Mouse (Mus musculus): Measurements from ENCODE around the gene Dcbld2. TPM values are rescaled to one million over a fixed set of nuclear protein-coding genes. Genes with fewer than 3 reads are reported as not detected.
"Not testable (repeated sequence)": the region's sequence is repeated elsewhere in the genome, so short reads cannot be mapped to it uniquely, and the experiment has no call there.

The Dcbld2 gene
- polyA plus RNA-seq, 1 experiment from 2014 or later, result 6.1 TPM

- Histone ChIP-seq H3K9ac (replicated peaks) (no peak overlapping the region), H3K4me2 (replicated peaks) (no peak overlapping the region), H3K27ac (no peak overlapping the region), H3K4me1 (replicated peaks) (no peaks in the 10 kb centered on the region), H3K9me3 (no peaks in the 10 kb centered on the region), H3K36me3 (peaks cover 29% of the 10 kb centered on the region), H3K27me3 (no peaks in the 10 kb centered on the region), H3K4me3 (replicated peaks) (no peak overlapping the region)
- 97% methylated on average over 5 of the region's 5 CpGs for WGBS
- no peak for ATAC-seq
Observed at GRCm38 (mm10) chr16:58451647-58452046, 43.4 kb downstream of the Dcbld2 start.

- no peak for ATAC-seq
- no peak overlapping the region for H3K27ac ChIP-seq
- no peaks in the 10 kb centered on the region for H3K4me1 ChIP-seq (replicated peaks)
- H3K4me2 ChIP-seq (replicated peaks), result no peak overlapping the region
- H3K36me3 ChIP-seq, result peaks cover 35% of the 10 kb centered on the region
- no peak overlapping the region for H3K9ac ChIP-seq (replicated peaks)
- H3K4me3 ChIP-seq (replicated peaks), result no peak overlapping the region
- WGBS, result 86% methylated on average over 3 of the region's 3 CpGs
- H3K27me3 ChIP-seq, result no peaks in the 10 kb centered on the region
- no peaks in the 10 kb centered on the region for H3K9me3 ChIP-seq
Observed at GRCm38 (mm10) chr16:58453138-58453537, 44.9 kb downstream of the Dcbld2 start.

GRCm38 (mm10) chr16:58453820-58454219, 45.6 kb downstream of the Dcbld2 start:
- H3K9ac ChIP-seq (replicated peaks), result no peak overlapping the region
- no peaks in the 10 kb centered on the region for H3K27me3 ChIP-seq
- H3K4me2 ChIP-seq (replicated peaks), result no peak overlapping the region
- H3K9me3 ChIP-seq, result no peaks in the 10 kb centered on the region
- no peak for ATAC-seq
- peaks cover 40% of the 10 kb centered on the region for H3K36me3 ChIP-seq
- no peak overlapping the region for H3K27ac ChIP-seq
- no peaks in the 10 kb centered on the region for H3K4me1 ChIP-seq (replicated peaks)
- no peak overlapping the region for H3K4me3 ChIP-seq (replicated peaks)

DNA sequence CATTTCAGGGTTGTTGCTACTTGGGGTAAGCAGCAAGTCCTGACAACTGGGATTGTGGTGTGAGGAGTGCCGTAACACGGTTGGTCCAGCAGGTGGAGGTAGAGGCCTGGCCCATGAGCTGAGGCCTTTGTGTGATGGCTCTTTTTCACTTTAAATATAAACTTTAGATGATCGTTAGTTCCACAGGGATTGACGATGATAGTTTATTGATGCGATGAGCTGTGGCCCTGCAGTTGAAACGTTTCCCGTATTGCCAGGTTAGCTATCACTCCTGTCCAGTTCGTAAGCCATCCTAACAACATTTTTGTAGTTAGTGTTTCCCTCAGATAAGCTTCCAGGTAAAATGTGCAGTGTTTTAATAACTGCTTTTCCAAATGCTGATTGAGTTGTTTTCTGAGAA, 46.4 kb downstream of the Dcbld2 start:
- no peak for ATAC-seq
- H3K9me3 ChIP-seq, result no peaks in the 10 kb centered on the region
- no peak overlapping the region for H3K27ac ChIP-seq
- no peak overlapping the region for H3K4me2 ChIP-seq (replicated peaks)
- H3K4me1 ChIP-seq (replicated peaks), result no peaks in the 10 kb centered on the region
- H3K4me3 ChIP-seq (replicated peaks), result no peak overlapping the region
- H3K36me3 ChIP-seq, result peaks cover 44% of the 10 kb centered on the region
- H3K9ac ChIP-seq (replicated peaks), result no peak overlapping the region
- 81% methylated on average over 8 of the region's 8 CpGs for WGBS
- no peaks in the 10 kb centered on the region for H3K27me3 ChIP-seq

- Histone ChIP-seq H3K36me3 (peaks cover 45% of the 10 kb centered on the region), H3K27me3 (no peaks in the 10 kb centered on the region), H3K9me3 (no peaks in the 10 kb centered on the region), H3K9ac (replicated peaks) (no peak overlapping the region), H3K27ac (no peak overlapping the region), H3K4me3 (replicated peaks) (no peak overlapping the region), H3K4me2 (replicated peaks) (no peak overlapping the region), H3K4me1 (replicated peaks) (no peaks in the 10 kb centered on the region)
- WGBS, result 88% methylated on average over 5 of the region's 5 CpGs
- ATAC-seq, result no peak
Observed at GRCm38 (mm10) chr16:58455118-58455517, 46.9 kb downstream of the Dcbld2 start.

GRCm38 (mm10) chr16:58456445-58456844, 48.2 kb downstream of the Dcbld2 start:
- Histone ChIP-seq H3K27ac (no peak overlapping the region), H3K27me3 (no peaks in the 10 kb centered on the region), H3K9ac (replicated peaks) (no peak overlapping the region), H3K36me3 (peaks cover 45% of the 10 kb centered on the region), H3K4me3 (replicated peaks) (no peak overlapping the region), H3K4me2 (replicated peaks) (no peak overlapping the region), H3K4me1 (replicated peaks) (no peaks in the 10 kb centered on the region), H3K9me3 (no peaks in the 10 kb centered on the region)
- no peak for ATAC-seq
- 91% methylated on average over 5 of the region's 5 CpGs for WGBS

GRCm38 (mm10) chr16:58456991-58457390, 48.7 kb downstream of the Dcbld2 start:
- H3K9me3 ChIP-seq, result no peaks in the 10 kb centered on the region
- H3K27me3 ChIP-seq, result no peaks in the 10 kb centered on the region
- H3K27ac ChIP-seq, result no peak overlapping the region
- ATAC-seq, result no peak
- H3K4me2 ChIP-seq (replicated peaks), result no peak overlapping the region
- H3K4me3 ChIP-seq (replicated peaks), result no peak overlapping the region
- peaks cover 44% of the 10 kb centered on the region for H3K36me3 ChIP-seq
- no peak overlapping the region for H3K9ac ChIP-seq (replicated peaks)
- H3K4me1 ChIP-seq (replicated peaks), result no peaks in the 10 kb centered on the region
- 86% methylated on average over 6 of the region's 6 CpGs for WGBS

DNA sequence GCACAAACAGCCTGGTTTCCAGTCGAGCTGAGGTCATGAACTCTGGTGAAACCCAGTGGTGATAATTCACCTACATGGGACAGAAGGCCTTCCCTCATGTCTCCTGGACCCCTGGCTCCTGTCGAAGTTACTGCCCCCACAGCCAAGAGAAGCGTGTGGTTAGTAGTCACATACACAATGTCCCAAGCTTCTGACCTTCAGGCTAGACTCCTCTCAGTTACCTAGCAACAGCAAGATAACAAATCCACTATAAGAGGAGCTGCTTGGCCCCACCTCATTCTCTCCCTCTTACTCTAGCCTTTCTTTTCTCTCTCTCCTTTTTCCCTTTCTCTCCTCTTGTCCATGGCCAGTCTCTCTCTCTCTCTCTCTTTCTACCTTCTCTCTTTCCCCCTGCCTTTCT, 51.7 kb downstream of the Dcbld2 start:
- H3K4me2 ChIP-seq (replicated peaks); H3K9ac ChIP-seq (replicated peaks); ATAC-seq; H3K27me3 ChIP-seq; H3K9me3 ChIP-seq; H3K4me1 ChIP-seq (replicated peaks); H3K4me3 ChIP-seq (replicated peaks); H3K27ac ChIP-seq: not testable (repeated sequence)
- peaks cover 58% of the 10 kb centered on the region for H3K36me3 ChIP-seq
- 51% methylated on average over 3 of the region's 3 CpGs for WGBS

- Histone ChIP-seq H3K9ac (replicated peaks) (no peak overlapping the region), H3K4me1 (replicated peaks) (no peaks in the 10 kb centered on the region), H3K4me3 (replicated peaks) (no peak overlapping the region), H3K36me3 (peaks cover 62% of the 10 kb centered on the region), H3K27ac (no peak overlapping the region), H3K9me3 (no peaks in the 10 kb centered on the region), H3K4me2 (replicated peaks) (no peak overlapping the region), H3K27me3 (no peaks in the 10 kb centered on the region)
- 92% methylated on average over 10 of the region's 10 CpGs for WGBS
- ATAC-seq, result no peak
Observed at GRCm38 (mm10) chr16:58460386-58460785, 52.1 kb downstream of the Dcbld2 start.

DNA sequence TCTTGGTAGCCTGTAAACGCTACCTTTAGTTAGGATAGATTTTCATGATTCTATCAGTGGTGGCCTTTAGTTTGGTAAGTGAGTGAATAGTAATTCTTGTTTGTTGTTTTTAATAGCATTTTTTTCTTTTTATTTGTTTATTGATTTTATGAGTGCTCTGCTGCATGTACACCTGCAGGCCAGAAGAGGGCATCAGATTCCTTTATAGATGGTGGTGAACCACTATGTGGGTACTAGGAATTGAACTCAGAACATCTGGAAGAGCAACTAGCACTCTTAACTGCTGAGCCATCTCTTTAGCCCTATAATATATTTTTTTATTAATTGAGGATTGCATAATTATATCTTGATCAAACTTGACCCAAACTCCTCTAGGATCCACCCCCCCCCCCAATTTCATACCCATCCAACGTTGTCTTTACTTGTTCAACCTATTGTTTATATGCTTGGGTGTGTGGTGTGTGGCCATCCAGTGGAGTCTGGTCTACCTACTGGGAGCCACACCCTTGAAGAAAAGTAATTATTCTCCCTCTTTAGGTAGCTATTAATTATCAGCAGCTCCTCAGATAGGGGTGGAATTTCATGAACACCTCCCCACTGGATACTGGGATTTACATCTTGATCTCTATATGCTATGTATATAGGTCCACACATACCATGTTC, 53.7 kb downstream of the Dcbld2 start:
- Histone ChIP-seq H3K9ac (replicated peaks) (no peak overlapping the region), H3K4me3 (replicated peaks) (no peak overlapping the region), H3K27me3 (no peaks in the 10 kb centered on the region), H3K4me2 (replicated peaks) (no peak overlapping the region), H3K36me3 (peaks cover 70% of the 10 kb centered on the region), H3K4me1 (replicated peaks) (no peaks in the 10 kb centered on the region), H3K9me3 (no peaks in the 10 kb centered on the region), H3K27ac (no peak overlapping the region)
- ATAC-seq, result no peak
- WGBS, result 89% methylated on average over 2 of the region's 2 CpGs

DNA sequence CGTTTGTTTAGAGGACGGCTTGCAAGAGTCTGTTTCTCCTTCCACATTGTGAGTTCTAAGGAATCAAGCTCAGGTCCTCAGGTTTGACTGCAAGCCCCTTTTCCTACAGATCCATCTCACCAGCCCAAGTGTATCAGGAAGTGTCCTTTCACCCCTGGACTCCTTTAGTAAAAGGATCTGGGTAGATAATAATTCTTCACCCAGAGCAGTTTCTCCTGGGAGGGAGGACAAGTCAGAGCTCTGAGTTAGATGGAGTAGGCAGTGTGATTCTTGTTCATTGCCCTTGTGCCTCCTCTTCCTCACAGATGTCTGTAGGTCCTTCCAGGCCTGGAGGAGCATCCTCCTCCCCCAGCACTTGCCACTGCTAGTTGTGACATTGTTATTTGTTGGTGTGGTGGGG, 54.3 kb downstream of the Dcbld2 start:
- WGBS, result 92% methylated on average over 2 of the region's 2 CpGs
- no peaks in the 10 kb centered on the region for H3K27me3 ChIP-seq
- no peak overlapping the region for H3K27ac ChIP-seq
- no peak for ATAC-seq
- H3K4me3 ChIP-seq (replicated peaks), result no peak overlapping the region
- H3K4me1 ChIP-seq (replicated peaks), result no peaks in the 10 kb centered on the region
- H3K9ac ChIP-seq (replicated peaks), result no peak overlapping the region
- peaks cover 71% of the 10 kb centered on the region for H3K36me3 ChIP-seq
- no peaks in the 10 kb centered on the region for H3K9me3 ChIP-seq
- no peak overlapping the region for H3K4me2 ChIP-seq (replicated peaks)

DNA sequence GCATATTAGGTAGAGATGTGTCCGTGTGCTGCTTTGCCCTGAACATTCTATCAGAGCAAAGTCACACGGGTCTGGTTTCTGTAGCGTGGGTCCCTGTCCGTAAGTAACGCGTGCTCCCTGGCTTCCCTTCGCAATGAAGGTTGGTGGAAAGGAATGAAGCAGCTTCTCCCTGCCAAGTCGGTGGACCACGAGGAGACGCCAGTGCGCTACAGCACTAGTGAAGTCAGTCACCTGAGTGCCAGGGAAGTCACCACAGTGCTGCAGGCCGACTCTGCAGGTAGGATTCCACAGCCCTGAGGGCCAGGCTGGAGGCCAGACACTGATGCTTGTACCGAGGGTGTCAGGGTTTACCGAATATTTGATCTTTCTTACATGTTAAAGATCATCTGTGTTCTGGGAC, 55.8 kb downstream of the Dcbld2 start:
- Histone ChIP-seq H3K27me3 (no peaks in the 10 kb centered on the region), H3K4me2 (replicated peaks) (no peak overlapping the region), H3K27ac (no peak overlapping the region), H3K4me3 (replicated peaks) (no peak overlapping the region), H3K9ac (replicated peaks) (no peak overlapping the region), H3K4me1 (replicated peaks) (no peaks in the 10 kb centered on the region), H3K9me3 (no peaks in the 10 kb centered on the region), H3K36me3 (peaks cover 63% of the 10 kb centered on the region)
- ATAC-seq, result no peak
- 94% methylated on average over 14 of the region's 14 CpGs for WGBS

DNA sequence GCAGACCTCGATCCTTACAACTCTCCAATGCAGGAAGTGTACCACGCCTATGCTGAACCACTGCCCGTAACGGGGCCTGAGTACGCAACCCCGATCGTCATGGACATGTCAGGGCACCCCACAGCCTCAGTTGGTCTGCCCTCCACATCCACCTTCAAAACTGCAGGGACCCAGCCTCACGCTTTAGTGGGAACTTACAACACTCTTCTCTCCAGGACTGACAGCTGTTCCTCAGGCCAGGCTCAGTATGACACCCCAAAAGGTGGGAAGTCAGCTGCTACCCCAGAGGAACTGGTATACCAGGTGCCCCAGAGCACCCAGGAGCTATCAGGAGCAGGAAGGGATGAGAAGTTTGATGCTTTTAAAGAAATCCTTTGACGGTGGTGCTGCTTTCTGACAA, 57.2 kb downstream of the Dcbld2 start:
- H3K4me3 ChIP-seq (replicated peaks), result no peak overlapping the region
- no peak overlapping the region for H3K9ac ChIP-seq (replicated peaks)
- WGBS, result 92% methylated on average over 9 of the region's 9 CpGs
- H3K4me2 ChIP-seq (replicated peaks), result no peak overlapping the region
- no peaks in the 10 kb centered on the region for H3K27me3 ChIP-seq
- H3K9me3 ChIP-seq, result no peaks in the 10 kb centered on the region
- no peak overlapping the region for H3K27ac ChIP-seq
- H3K4me1 ChIP-seq (replicated peaks), result no peaks in the 10 kb centered on the region
- H3K36me3 ChIP-seq, result peaks cover 56% of the 10 kb centered on the region
- ATAC-seq, result no peak

Data from midbrain, embryonic 13.5 days (tissue).